Mouse (Mus musculus) ES-E14 (cell line): ENCODE results near the gene Apbb2. TPM values are rescaled to one million over a fixed set of nuclear protein-coding genes. Genes with fewer than 3 reads are reported as not detected.

ENCODE experiments used
- DNase-seq: peaks from one replicate; pipeline ENCODE4 v3.0.0-alpha.2; 2013; ENCODE audit warnings: low read depth, low spot score
- H3K27ac ChIP-seq: 2 replicates; pipeline ENCODE4 v1.5.1; 2012; ENCODE audit warnings: low read depth, mild to moderate bottlenecking, low read length, moderate library complexity, mixed read lengths; ENCODE audit not compliant: poor library complexity, insufficient read depth, severe bottlenecking
- H3K36me3 ChIP-seq: 2 replicates; pipeline ENCODE4 v1.6.1; 2012; ENCODE audit warnings: mild to moderate bottlenecking, low read length, moderate library complexity, mixed read lengths; ENCODE audit not compliant: control insufficient read depth, poor library complexity, insufficient read depth, severe bottlenecking
- H3K4me1 ChIP-seq, 2 experiments: fragments of 150-350 bp in 1 of 2; sonication (generic) in 1 of 2; 2 replicates each; pipeline ENCODE4 v1.6.1; 2012; ENCODE audit warnings: low read length in 2 of 2, mild to moderate bottlenecking in 1 of 2, mixed read lengths in 1 of 2; ENCODE audit not compliant: control insufficient read depth in 2 of 2, insufficient read depth in 2 of 2, poor library complexity in 1 of 2
- H3K4me3 ChIP-seq, 2 experiments: fragments of 150-350 bp in 1 of 2; sonication (generic) in 1 of 2; 2 replicates each; pipeline ENCODE4 v1.5.1; 2012; ENCODE audit warnings: low read length in 2 of 2, low read depth in 1 of 2, mild to moderate bottlenecking in 1 of 2, mixed read lengths in 1 of 2; ENCODE audit not compliant: insufficient read depth in 1 of 2, poor library complexity in 1 of 2, severe bottlenecking in 1 of 2
- H3K9ac ChIP-seq: 2 replicates; pipeline ENCODE4 v1.6.1; 2012; ENCODE audit warnings: low read depth, mild to moderate bottlenecking, low read length, mixed read lengths; ENCODE audit not compliant: poor library complexity, insufficient read depth, severe bottlenecking
- H3K9me3 ChIP-seq: fragments of 150-350 bp; sonication (generic); 2 replicates; pipeline ENCODE4 v1.6.1; 2012; ENCODE audit warnings: low read depth, mild to moderate bottlenecking, low read length; ENCODE audit not compliant: control insufficient read depth, insufficient read depth
- CHD2 ChIP-seq: IDR thresholded peaks from 2 replicates; pipeline ENCODE4 v1.6.1; 2014; ENCODE audit warnings: mild to moderate bottlenecking, low read depth, low read length, inconsistent platforms
- HCFC1 ChIP-seq: IDR thresholded peaks from 2 replicates; pipeline ENCODE4 v1.6.1; 2012; ENCODE audit warnings: low read length, inconsistent platforms, borderline replicate concordance; ENCODE audit not compliant: insufficient read depth
- MAFK ChIP-seq: IDR thresholded peaks from 2 replicates; pipeline ENCODE4 v1.6.1; 2014; ENCODE audit warnings: mild to moderate bottlenecking, low read depth, low read length, inconsistent platforms; ENCODE audit not compliant: insufficient read depth
- ZC3H11A ChIP-seq: IDR thresholded peaks from 2 replicates; pipeline ENCODE4 v1.6.1; 2012; ENCODE audit warnings: low read depth, mild to moderate bottlenecking, inconsistent platforms, low read length, borderline replicate concordance
- ZNF384 ChIP-seq: IDR thresholded peaks from 2 replicates; pipeline ENCODE4 v1.6.1; 2012; ENCODE audit warnings: low read depth, low read length, inconsistent platforms
- in situ Hi-C, 2 experiments: fragments of 600-800 bp; cut with MboI; formaldehyde crosslinking; loops; one replicate each; pipeline ENCODE4 v1.15.1; 2025; ENCODE audit warnings: low sequenced_read_pairs in 2 of 2, inconsistent platforms in 1 of 2; ENCODE audit not compliant: unreplicated experiment in 2 of 2
- total RNA-seq: library from RNA; depleted of rRNA; stranded (reverse); fragments of 300-350 nt; gene quantifications from 2 replicates; pipeline ENCODE4 v1.2.3, GENCODE M21; 2012

Apbb2 gene
- total RNA-seq, 1 experiment, result 15.3 TPM

DNA sequence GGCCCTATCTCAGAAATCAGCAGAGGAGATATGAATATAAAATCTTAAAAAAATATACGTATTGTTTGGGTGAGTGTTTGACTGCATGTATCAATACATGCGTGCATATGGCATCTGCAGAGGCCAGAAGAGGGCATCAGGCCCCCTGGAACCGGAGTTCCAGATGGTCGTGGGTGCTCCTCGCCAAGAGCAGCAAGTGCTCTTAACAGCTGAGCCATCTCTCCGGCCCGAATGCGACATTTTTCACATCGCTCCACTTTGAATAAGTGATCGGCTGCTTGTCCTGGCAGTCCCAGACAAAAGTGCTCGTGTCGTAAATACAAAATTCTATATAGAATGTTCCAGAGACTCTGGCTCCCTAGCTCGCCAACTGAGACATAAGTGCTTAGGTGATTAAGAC lies 43.4 kb downstream of the Apbb2 start:
- H3K27ac ChIP-seq, result no peak overlapping the region
- TF ChIP-seq CHD2, result no peak
- TF ChIP-seq MAFK, result no peak
- no peak for TF ChIP-seq HCFC1
- no peak for TF ChIP-seq ZNF384
- no peak for TF ChIP-seq ZC3H11A
- no peak overlapping the region for H3K4me3 ChIP-seq
- in situ Hi-C loops, result no loop called here
- H3K36me3 ChIP-seq, result no peaks in the 10 kb centered on the region
- DNase-seq, result no peak
- peaks cover 4 to 11% of the 10 kb centered on the region in 2 experiments; a peak in 1 of 4 replicates for H3K4me1 ChIP-seq
- no peak overlapping the region for H3K9ac ChIP-seq
- H3K9me3 ChIP-seq, result no peaks in the 10 kb centered on the region

DNA sequence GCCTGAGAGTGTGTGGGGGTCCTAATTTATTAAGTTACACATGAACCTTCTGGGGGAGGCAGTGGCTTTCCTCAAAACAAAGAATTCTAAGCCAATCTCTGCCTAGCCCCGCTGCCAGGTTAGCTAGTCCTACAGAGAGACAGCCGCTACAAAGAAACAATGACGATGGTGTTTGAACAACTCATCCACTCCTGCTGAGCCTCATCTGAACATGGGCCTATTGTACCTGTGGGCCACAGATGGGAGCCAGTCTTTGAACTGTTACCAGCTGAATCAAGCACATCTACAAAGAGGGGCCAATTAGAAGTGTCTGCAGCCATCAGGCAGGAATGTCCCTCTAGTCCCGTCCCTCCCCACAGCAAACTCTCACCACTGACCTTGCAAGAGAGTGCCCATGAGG lies 45.3 kb downstream of the Apbb2 start:
- in situ Hi-C loops, result no loop called here
- Histone ChIP-seq H3K9ac (no peak overlapping the region), H3K4me3 (no peak overlapping the region), H3K27ac (no peak overlapping the region), H3K9me3 (no peaks in the 10 kb centered on the region), H3K36me3 (no peaks in the 10 kb centered on the region), H3K4me1 (peaks cover 4 to 5% of the 10 kb centered on the region in 2 experiments; a peak in 1 of 4 replicates)
- DNase-seq, result no peak
- TF ChIP-seq ZC3H11A, result no peak
- no peak for TF ChIP-seq ZNF384
- no peak for TF ChIP-seq CHD2
- no peak for TF ChIP-seq MAFK

DNA sequence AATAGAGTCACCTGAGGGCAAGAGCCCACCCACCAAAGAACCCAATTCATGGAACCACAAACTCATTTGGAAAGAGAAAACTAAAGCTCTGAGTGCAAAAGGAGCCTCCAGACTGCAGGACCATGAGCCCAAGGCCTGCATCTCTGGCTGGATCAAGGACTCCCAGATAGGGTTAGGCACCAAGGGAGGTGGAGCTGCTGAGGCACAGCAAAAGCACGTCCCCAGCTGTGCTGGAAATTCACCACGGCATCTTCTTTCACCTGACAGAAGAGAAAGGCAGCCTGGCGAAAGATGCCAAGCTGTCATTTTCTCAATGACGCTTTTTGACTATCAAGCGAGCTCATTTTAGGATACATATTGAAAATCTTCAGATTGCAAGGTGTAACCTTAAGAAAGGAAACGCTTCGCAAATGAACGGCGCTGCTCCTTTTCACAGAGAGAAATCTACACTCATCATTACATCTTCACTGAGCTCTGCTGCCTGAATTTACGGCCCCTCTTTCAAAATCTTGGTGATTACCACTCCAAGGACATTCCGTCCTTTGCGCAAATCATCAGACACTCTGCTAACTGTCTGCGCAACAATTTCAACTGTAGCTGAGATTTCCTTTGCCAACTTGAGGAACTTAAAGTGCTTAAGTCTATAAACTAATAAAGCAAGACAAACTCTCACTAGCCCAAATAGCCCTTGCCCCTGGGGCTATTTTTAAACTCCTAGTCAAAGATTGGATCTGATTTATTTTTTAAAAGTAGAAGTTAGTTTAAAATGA lies 46.3 kb downstream of the Apbb2 start:
- in situ Hi-C loops, result no loop called here
- Histone ChIP-seq H3K9ac (no peak overlapping the region), H3K27ac (no peak overlapping the region), H3K9me3 (no peaks in the 10 kb centered on the region), H3K4me1 (peaks cover 4 to 5% of the 10 kb centered on the region in 2 experiments; a peak in 1 of 4 replicates), H3K36me3 (no peaks in the 10 kb centered on the region), H3K4me3 (no peak overlapping the region)
- TF ChIP-seq HCFC1 (no peak), ZNF384 (no peak), ZC3H11A (no peak), MAFK (no peak), CHD2 (no peak)
- no peak for DNase-seq

DNA sequence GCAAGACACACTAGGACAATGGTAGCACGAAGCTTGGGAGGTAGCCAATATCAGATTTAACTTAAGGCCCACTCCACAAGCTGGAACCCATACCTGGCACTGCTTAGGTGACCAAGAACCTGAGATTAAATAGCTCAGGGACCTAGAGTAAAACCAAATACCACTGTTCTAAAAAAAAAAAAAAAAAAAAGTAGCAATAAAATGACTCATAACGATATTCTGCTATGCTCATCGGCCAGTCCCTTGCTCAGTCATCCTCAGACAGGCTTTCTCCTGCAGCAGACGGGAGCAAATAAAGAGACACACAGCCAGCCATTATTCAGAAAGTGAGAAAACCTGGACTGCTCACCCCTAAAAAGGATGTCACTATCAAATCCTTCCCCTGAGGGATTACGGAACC lies 47.9 kb downstream of the Apbb2 start:
- H3K9ac ChIP-seq, result no peak overlapping the region
- no peak overlapping the region for H3K4me3 ChIP-seq
- in situ Hi-C loops, result no loop called here
- TF ChIP-seq ZC3H11A, result no peak
- TF ChIP-seq MAFK, result no peak
- no peak for TF ChIP-seq CHD2
- H3K9me3 ChIP-seq, result no peaks in the 10 kb centered on the region
- H3K27ac ChIP-seq, result no peak overlapping the region
- no peaks in the 10 kb centered on the region for H3K36me3 ChIP-seq
- peaks cover 4% of the 10 kb centered on the region in 2 experiments; a peak in 1 of 4 replicates for H3K4me1 ChIP-seq
- DNase-seq, result no peak

DNA sequence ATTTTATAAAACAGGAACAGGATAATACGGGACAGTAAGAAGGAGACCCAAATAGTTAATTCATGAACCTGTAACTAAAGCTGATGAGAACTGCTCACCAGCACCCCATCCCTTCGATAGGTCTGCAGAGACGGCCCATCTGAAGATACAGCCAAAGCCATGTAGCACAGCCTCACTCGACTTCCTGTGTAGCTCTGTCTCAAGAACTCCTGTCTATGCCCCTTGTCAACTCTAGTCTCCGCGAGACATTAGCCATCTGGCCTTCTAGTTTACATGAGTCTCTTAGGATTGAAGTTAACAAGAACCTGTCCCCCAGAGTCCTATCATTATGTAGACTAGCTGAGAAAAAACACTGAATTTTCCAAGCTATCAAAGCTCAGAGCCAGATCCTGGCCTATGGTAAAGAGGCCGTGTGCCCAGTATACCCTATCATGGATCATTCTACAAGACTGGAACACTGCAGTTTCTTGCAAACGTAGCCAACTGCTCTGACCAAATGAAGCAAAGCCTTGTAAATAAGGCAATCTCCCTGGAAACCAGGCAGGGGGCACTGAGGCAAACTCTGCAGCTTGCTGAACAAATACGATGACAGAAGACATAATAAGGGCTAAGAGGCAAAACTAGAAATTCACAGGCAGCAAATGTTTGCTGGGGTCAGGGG lies 49.3 kb downstream of the Apbb2 start:
- Histone ChIP-seq H3K4me3 (no peak overlapping the region), H3K9me3 (no peaks in the 10 kb centered on the region), H3K36me3 (no peaks in the 10 kb centered on the region), H3K27ac (no peak overlapping the region), H3K9ac (no peak overlapping the region), H3K4me1 (peaks cover 4% of the 10 kb centered on the region in 2 experiments; a peak in 1 of 4 replicates)
- in situ Hi-C loops, result no loop called here
- no peak for DNase-seq
- no peak for TF ChIP-seq HCFC1
- TF ChIP-seq MAFK, result no peak
- no peak for TF ChIP-seq ZC3H11A
- no peak for TF ChIP-seq ZNF384
- TF ChIP-seq CHD2, result no peak
